Comparison of ENCODE assay signal across 17 mouse cellular contexts in the genomic region with DNA sequence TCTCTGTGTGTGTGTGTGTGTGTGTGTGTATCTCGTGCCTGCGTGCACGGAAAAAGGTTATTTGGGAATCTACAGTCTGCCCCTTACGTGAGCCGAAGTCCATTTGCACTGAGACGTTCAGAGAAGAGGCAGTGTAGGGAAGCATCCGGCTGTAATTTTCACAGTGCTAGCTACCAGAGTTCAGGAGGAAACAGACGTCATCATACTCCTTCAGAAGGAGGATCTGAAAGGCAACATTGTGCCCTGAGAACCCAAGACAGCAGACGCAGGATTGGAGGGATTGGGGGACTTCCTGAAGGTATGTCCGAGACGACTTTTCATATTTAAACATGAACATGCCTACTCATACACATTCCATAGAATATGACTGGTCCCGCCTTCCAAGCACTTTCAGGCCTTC. TPM values are rescaled to one million over a fixed set of nuclear protein-coding genes. Genes with fewer than 3 reads are reported as not detected.
DNase-seq lines count a peak whose midpoint lies in the region; ATAC-seq and TF ChIP-seq lines count a peak whose summit lies in the region.
"Had no signal": no experiment of that assay in that cellular context is flagged by ENCODE, and none has a peak within 500 bp of the region (broad histone marks: within the 10 kb centered on the region; RNA-seq: fewer than 3 reads in every experiment).

No protein-coding gene starts in this region.

- no peak overlapping the region for H3K4me3 ChIP-seq in hindbrain, embryonic 12.5 days
- H3K4me3 ChIP-seq in hindbrain, embryonic 13.5 days: no peak overlapping the region
- H3K4me3 ChIP-seq in spleen, adult 2 months (ENCODE audit: extremely low read depth, insufficient read depth, insufficient read length): no peak overlapping the region
- no peak overlapping the region for H3K4me3 ChIP-seq in stomach, postnatal 0 days (ENCODE audit: low read depth, low read length)
- H3K4me3 ChIP-seq: forebrain, embryonic 15.5 days; limb, embryonic 10.5 days; liver, embryonic 13.5 days; lung, embryonic 15.5 days had no signal

- H3K4me2 ChIP-seq in hindbrain, embryonic 12.5 days (replicated peaks): 0 out of 2 replicates have a peak overlapping the region, but pooled peaks have one; percentile 4
- no peak overlapping the region for H3K4me2 ChIP-seq in hindbrain, embryonic 13.5 days
- H3K4me2 ChIP-seq in stomach, postnatal 0 days (replicated peaks; ENCODE audit: low read depth): no peak overlapping the region
- H3K4me2 ChIP-seq: forebrain, embryonic 15.5 days; liver, embryonic 13.5 days; lung, embryonic 15.5 days had no signal

- H3K36me3 ChIP-seq in hindbrain, embryonic 12.5 days: no peaks in the 10 kb centered on the region
- no peaks in the 10 kb centered on the region for H3K36me3 ChIP-seq in hindbrain, embryonic 13.5 days
- no peaks in the 10 kb centered on the region for H3K36me3 ChIP-seq in spleen, adult 2 months (ENCODE audit: control insufficient read depth, insufficient read depth, low read length)
- H3K36me3 ChIP-seq in splenic B cell, adult 2 months (ENCODE audit: control insufficient read depth, insufficient read depth, low read length, poor library complexity, severe bottlenecking): no peaks in the 10 kb centered on the region
- no peaks in the 10 kb centered on the region for H3K36me3 ChIP-seq in stomach, postnatal 0 days (ENCODE audit: control insufficient read depth, insufficient read depth, low read length)
- H3K36me3 ChIP-seq: forebrain, embryonic 15.5 days; limb, embryonic 10.5 days; liver, embryonic 13.5 days; lung, embryonic 15.5 days had no signal

- H3K4me1 ChIP-seq in hindbrain, embryonic 12.5 days: peaks cover 8% of the 10 kb centered on the region; the same call in 1 of the 2 replicates
- 0 out of 2 replicates have a peak, but pooled peaks cover 11% of the 10 kb centered on the region for H3K4me1 ChIP-seq in hindbrain, embryonic 13.5 days (replicated peaks)
- H3K4me1 ChIP-seq in spleen, adult 2 months (ENCODE audit: control insufficient read depth, insufficient read depth, insufficient read length): peaks cover 2% of the 10 kb centered on the region; the same call in 1 of the 2 replicates
- no peaks in the 10 kb centered on the region for H3K4me1 ChIP-seq in stomach, postnatal 0 days (replicated peaks; ENCODE audit: control insufficient read depth, insufficient read depth)
- H3K4me1 ChIP-seq: liver, embryonic 13.5 days had no signal

- H3K9me3 ChIP-seq in hindbrain, embryonic 12.5 days (replicated peaks): no peaks in the 10 kb centered on the region
- no peaks in the 10 kb centered on the region for H3K9me3 ChIP-seq in hindbrain, embryonic 13.5 days
- H3K9me3 ChIP-seq in stomach, postnatal 0 days (ENCODE audit: control insufficient read depth, low read length): no peaks in the 10 kb centered on the region
- H3K9me3 ChIP-seq: forebrain, embryonic 15.5 days; limb, embryonic 10.5 days; liver, embryonic 13.5 days; lung, embryonic 15.5 days had no signal

- H3K27ac ChIP-seq in hindbrain, embryonic 12.5 days: no peak overlapping the region
- H3K27ac ChIP-seq in hindbrain, embryonic 13.5 days: no peak overlapping the region
- peak overlapping the region; percentile 47; the same call in 1 of the 2 replicates for H3K27ac ChIP-seq in spleen, adult 2 months (ENCODE audit: insufficient read depth, low read length)
- no peak overlapping the region for H3K27ac ChIP-seq in stomach, postnatal 0 days (replicated peaks)
- H3K27ac ChIP-seq: forebrain, embryonic 15.5 days; limb, embryonic 10.5 days; liver, embryonic 13.5 days; lung, embryonic 15.5 days had no signal

- ATAC-seq in hindbrain, embryonic 12.5 days (ENCODE audit: low FRiP score): no peak
- ATAC-seq in hindbrain, embryonic 13.5 days (ENCODE audit: low FRiP score): no peak
- peak; percentile 37; the same call in 1 of the 2 replicates for ATAC-seq in common myeloid progenitor, adult 5-6 weeks (replicated peaks; ENCODE audit: low read depth, poor library complexity, severe bottlenecking)
- ATAC-seq in stomach, postnatal 0 days (ENCODE audit: low FRiP score, low TSS enrichment): no peak
- ATAC-seq: forebrain, embryonic 15.5 days; inflammation-experienced regulatory T-cells, adult 6 months had no signal

- no peak for TF ChIP-seq POLR2A in spleen, adult 2 months (IDR thresholded peaks at IDR 0.05; ENCODE audit: low read depth, low read length)

- no peak for TF ChIP-seq EP300 in stomach, postnatal 0 days (optimal IDR thresholded peaks at IDR 0.05)

- WGBS in hindbrain, embryonic 12.5 days: 46% methylated on average over 12 of the region's 12 CpGs
- 50% methylated on average over 12 of the region's 12 CpGs for WGBS in hindbrain, embryonic 13.5 days
- 31% methylated on average over 12 of the region's 12 CpGs for WGBS in spleen, adult 2 months
- 51% methylated on average over 12 of the region's 12 CpGs for WGBS in stomach, postnatal 0 days

- H3K27me3 ChIP-seq in hindbrain, embryonic 12.5 days: no peaks in the 10 kb centered on the region
- no peaks in the 10 kb centered on the region for H3K27me3 ChIP-seq in hindbrain, embryonic 13.5 days
- no peaks in the 10 kb centered on the region for H3K27me3 ChIP-seq in spleen, adult 2 months (ENCODE audit: control insufficient read depth, insufficient read depth, low read length)
- no peaks in the 10 kb centered on the region for H3K27me3 ChIP-seq in splenic B cell, adult 2 months (ENCODE audit: control insufficient read depth, insufficient read depth, low read length, poor library complexity, severe bottlenecking)
- no peaks in the 10 kb centered on the region for H3K27me3 ChIP-seq in stomach, postnatal 0 days (ENCODE audit: control insufficient read depth, insufficient read depth, low read length)
- H3K27me3 ChIP-seq: forebrain, embryonic 15.5 days; liver, embryonic 13.5 days; lung, embryonic 15.5 days had no signal

- no peak for TF ChIP-seq CTCF in spleen, adult 2 months (IDR thresholded peaks at IDR 0.05; ENCODE audit: extremely low read depth, insufficient read depth, insufficient read length, insufficient replicate concordance)
- no peak for TF ChIP-seq CTCF in stomach, postnatal 0 days (IDR thresholded peaks at IDR 0.05; ENCODE audit: low read depth)

- no peak for DNase-seq in spleen, adult 2 months (ENCODE audit: low read depth in 1 of 2, low spot score in 2 of 2)
- no peak for DNase-seq in spleen, adult 12 weeks (ENCODE audit: low spot score)
- DNase-seq in splenic B cell, adult 2 months (ENCODE audit: low read depth, low spot score): peak; percentile 48
- no peak for DNase-seq in stomach, postnatal 0 days (ENCODE audit: low spot score)
- DNase-seq: B cell, adult 2 months; cerebellum, postnatal 14 days; kidney, adult 9 months; liver, embryonic 13.5 days; right cerebral cortex, postnatal 25 days; thymus, adult 18-20 months had no signal

- H3K9ac ChIP-seq in hindbrain, embryonic 12.5 days: no peak overlapping the region
- H3K9ac ChIP-seq in hindbrain, embryonic 13.5 days: no peak overlapping the region
- no peak overlapping the region for H3K9ac ChIP-seq in stomach, postnatal 0 days (ENCODE audit: low read length)
- H3K9ac ChIP-seq: forebrain, embryonic 15.5 days; liver, embryonic 13.5 days; lung, embryonic 15.5 days had no signal

RNA-seq across cellular contexts. Expression of a gene that starts 34.8 kb away (rescaled TPM):
- 1.9 and 5.0 TPM in 2 replicates for polyA plus RNA-seq in hindbrain, embryonic 12.5 days (2016; fragmentation: Nextera tagmentation; extraction: Ambion mirVana)
- 1.2 and 1.6 TPM in 2 replicates for polyA plus RNA-seq in hindbrain, embryonic 13.5 days (2015; fragmentation: Nextera tagmentation; extraction: Ambion mirVana)
- polyA plus RNA-seq in spleen, adult 2 months (2012; rRNA removed): 1.5 and 3.0 TPM in 2 replicates
- total RNA-seq in common myeloid progenitor, adult 5-6 weeks (2017): 6.3 and 14.1 TPM in 2 replicates
- polyA plus RNA-seq in stomach, postnatal 0 days (2015; fragmentation: Nextera tagmentation; extraction: Ambion mirVana): 9.6 and 9.8 TPM in 2 replicates

RNA-seq across cellular contexts. Expression of a gene that starts 35.0 kb away (rescaled TPM):
- polyA plus RNA-seq in hindbrain, embryonic 12.5 days (2016; fragmentation: Nextera tagmentation; extraction: Ambion mirVana): 351 and 382 TPM in 2 replicates
- polyA plus RNA-seq in hindbrain, embryonic 13.5 days (2015; fragmentation: Nextera tagmentation; extraction: Ambion mirVana): 153 and 157 TPM in 2 replicates
- polyA plus RNA-seq in spleen, adult 2 months (2012; rRNA removed): 53.0 and 64.9 TPM in 2 replicates
- 111 and 131 TPM in 2 replicates for total RNA-seq in common myeloid progenitor, adult 5-6 weeks (2017)
- polyA plus RNA-seq in stomach, postnatal 0 days (2015; fragmentation: Nextera tagmentation; extraction: Ambion mirVana): 497 and 534 TPM in 2 replicates
